Mouse (Mus musculus) layer of hippocampus, adult 2 months (tissue): ENCODE results near the gene Thap4. TPM values are rescaled to one million over a fixed set of nuclear protein-coding genes. Genes with fewer than 3 reads are reported as not detected.
"Not testable (repeated sequence)": the region's sequence is repeated elsewhere in the genome, so short reads cannot be mapped to it uniquely, and the experiment has no call there.

Experiments
- DNase-seq, 2 experiments: peaks; one replicate each; pipeline ENCODE4 v3.0.0; 2022; ENCODE audit warnings: low spot score in 2 of 2
- H3K27ac ChIP-seq: fragments of 200-600 bp; 2 replicates; pipeline ENCODE4 v1.8.1; 2022
- H3K4me3 ChIP-seq: fragments of 200-600 bp; 2 replicates; pipeline ENCODE4 v1.8.1; 2022; ENCODE audit warnings: mild to moderate bottlenecking
- CTCF ChIP-seq: fragments of 200-600 bp; conservative IDR thresholded peaks from 2 replicates; pipeline ENCODE4 v1.8.1; 2022; ENCODE audit warnings: antibody characterized with exemption, mild to moderate bottlenecking, moderate library complexity
- total RNA-seq, 2 experiments: library from RNA; stranded (reverse); gene quantifications; 2 replicates each; pipeline ENCODE4 v1.2.3; 2021

Thap4 gene
- total RNA-seq, 2 experiments from 2014 or later = 35.2 to 35.4 TPM

- TF ChIP-seq CTCF = no peak
- Histone ChIP-seq H3K4me3 (no peak overlapping the region), H3K27ac (no peak overlapping the region)
- no peak for DNase-seq
These were observed 74.6 kb downstream of the Thap4 start for GRCm38 (mm10) chr1:93679889-93680568.

GRCm38 (mm10) chr1:93678386-93678785 lies 76.3 kb downstream of the Thap4 start:
- Histone ChIP-seq H3K4me3 (no peak overlapping the region), H3K27ac (no peak overlapping the region)
- DNase-seq = no peak
- TF ChIP-seq CTCF = no peak

- no peak for TF ChIP-seq CTCF
- DNase-seq = no peak
- no peak overlapping the region for H3K4me3 ChIP-seq
- H3K27ac ChIP-seq = no peak overlapping the region
These were observed 82.0 kb downstream of the Thap4 start for GRCm38 (mm10) chr1:93672682-93673081.

- no peak overlapping the region for H3K4me3 ChIP-seq
- H3K27ac ChIP-seq = no peak overlapping the region
- no peak for TF ChIP-seq CTCF
- no peak for DNase-seq
These were observed 84.7 kb downstream of the Thap4 start for GRCm38 (mm10) chr1:93669941-93670340.

GRCm38 (mm10) chr1:93668791-93669548 lies 85.7 kb downstream of the Thap4 start:
- Histone ChIP-seq H3K4me3 (peak overlapping the region; percentile 49), H3K27ac (no peak overlapping the region)
- peak; percentile 81 for TF ChIP-seq CTCF
- DNase-seq = peak; percentile 16 to 29

- Histone ChIP-seq H3K4me3 (no peak overlapping the region), H3K27ac (no peak overlapping the region)
- DNase-seq = no peak
- TF ChIP-seq CTCF = no peak
These were observed 86.8 kb downstream of the Thap4 start for GRCm38 (mm10) chr1:93667760-93668400.

- H3K27ac ChIP-seq, H3K4me3 ChIP-seq, DNase-seq: not testable (repeated sequence)
These were observed 96.1 kb downstream of the Thap4 start, which contains the start of gene Stk25 for GRCm38 (mm10) chr1:93658559-93658958. Gene Stk25 (minus strand): TSS chr1:93658659.

- no peak for TF ChIP-seq CTCF
- no peak for DNase-seq
- Histone ChIP-seq H3K27ac (no peak overlapping the region), H3K4me3 (no peak overlapping the region)
These were observed 97.7 kb downstream of the Thap4 start for GRCm38 (mm10) chr1:93657025-93657360.

- DNase-seq = peak in 1 of 2 experiments; percentile 34
- TF ChIP-seq CTCF = no peak
- Histone ChIP-seq H3K4me3 (no peak overlapping the region), H3K27ac (no peak overlapping the region)
These were observed 98.2 kb downstream of the Thap4 start for GRCm38 (mm10) chr1:93656325-93657024.

- DNase-seq = no peak
- no peak overlapping the region for H3K4me3 ChIP-seq
- no peak for TF ChIP-seq CTCF
- H3K27ac ChIP-seq = no peak overlapping the region
These were observed 99.9 kb downstream of the Thap4 start for GRCm38 (mm10) chr1:93654798-93655197.

- no peak for DNase-seq
- Histone ChIP-seq H3K4me3 (no peak overlapping the region), H3K27ac (no peak overlapping the region)
- TF ChIP-seq CTCF = no peak
These were observed 100.4 kb downstream of the Thap4 start for GRCm38 (mm10) chr1:93654275-93654674.

Other genes starting within 250 kb of the Thap4 start
- gene Farp2, start 242.8 kb downstream of the Thap4 start, total RNA-seq = 10 to 100 TPM; 12.0 to 12.6 TPM
- gene Stk25, start 96.2 kb downstream of the Thap4 start, total RNA-seq = 100 to 1,000 TPM; 395 to 419 TPM
- 10 to 100 TPM; 64.9 to 77.6 TPM for gene Bok, start 69.2 kb downstream of the Thap4 start, total RNA-seq
- 10 to 100 TPM; 81.6 to 85.2 TPM for gene Atg4b, start 3.4 kb downstream of the Thap4 start, total RNA-seq
- gene Dtymk, start 47.1 kb upstream of the Thap4 start, total RNA-seq = 10 to 100 TPM; 52.6 to 58.0 TPM
- gene Ing5, start 49.1 kb upstream of the Thap4 start, total RNA-seq = 10 to 100 TPM; 12.6 to 14.2 TPM
- gene D2hgdh, start 70.0 kb upstream of the Thap4 start, total RNA-seq = 10 to 100 TPM; 15.8 to 19.3 TPM
- under 1 TPM; 0.12 to 0.56 TPM for gene Gal3st2, start 106.4 kb upstream of the Thap4 start, total RNA-seq
- gene Gal3st2b, start 163.4 kb upstream of the Thap4 start, total RNA-seq = under 1 TPM; 0.23 to 0.69 TPM
- under 1 TPM in 1 of 2 experiments, not detected in 1; 0.10 TPM for gene Gal3st2c, start 235.6 kb upstream of the Thap4 start, total RNA-seq